Mouse (Mus musculus) adrenal gland, postnatal 36 days (tissue): ENCODE data around the gene Tmem208. TPM values are rescaled to one million over a fixed set of nuclear protein-coding genes. Genes with fewer than 3 reads are reported as not detected.
A peak's percentile ranks its signal among the peaks of the same experiment; 100 is the strongest.

Experiments used
- DNase-seq, 2 experiments: peaks; one replicate each; pipeline ENCODE4 v3.0.0; 2021; ENCODE audit warnings: mixed read lengths in 1 of 2
- microRNA-seq: library from miRNA; unstranded; fragments of <30 nt; microRNA quantifications from one replicate; pipeline ENCODE4 v1.2.0, GENCODE M21; 2021
- total RNA-seq, 2 experiments: library from RNA; stranded (reverse); gene quantifications; 2 replicates each; pipeline ENCODE4 v1.2.3; 2021

Gene Tmem208
- total RNA-seq, 2 experiments from 2014 or later: 61.5 to 67.0 TPM

DNA sequence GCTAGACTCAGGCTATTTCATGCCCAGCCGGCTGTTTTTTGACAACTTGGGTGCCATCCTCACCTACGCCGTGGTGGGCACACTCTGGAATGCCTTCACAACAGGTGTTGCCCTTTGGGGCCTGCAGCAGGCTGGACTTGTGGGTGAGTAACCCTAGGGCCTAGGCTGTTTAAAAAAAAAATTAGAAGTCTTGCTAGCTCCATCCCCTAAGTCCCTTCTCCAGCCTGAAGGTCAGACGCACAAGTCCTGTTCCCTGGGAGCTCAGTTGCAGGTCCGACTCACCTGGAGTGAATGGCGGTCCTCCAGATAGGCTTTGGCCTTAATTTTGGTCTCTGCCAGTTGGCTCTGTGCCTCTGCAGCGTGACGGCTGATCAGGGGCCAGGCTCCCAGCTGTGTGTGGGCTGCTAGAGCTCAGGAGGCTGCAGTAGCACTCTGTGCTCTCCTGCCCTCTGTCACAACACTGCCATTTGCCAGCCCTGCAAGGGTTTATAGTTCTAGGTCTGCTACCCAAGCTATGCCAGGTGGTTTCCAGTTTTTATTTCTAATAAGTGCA lies 27.5 kb downstream of the Tmem208 start:
- DNase-seq: no peak

DNA sequence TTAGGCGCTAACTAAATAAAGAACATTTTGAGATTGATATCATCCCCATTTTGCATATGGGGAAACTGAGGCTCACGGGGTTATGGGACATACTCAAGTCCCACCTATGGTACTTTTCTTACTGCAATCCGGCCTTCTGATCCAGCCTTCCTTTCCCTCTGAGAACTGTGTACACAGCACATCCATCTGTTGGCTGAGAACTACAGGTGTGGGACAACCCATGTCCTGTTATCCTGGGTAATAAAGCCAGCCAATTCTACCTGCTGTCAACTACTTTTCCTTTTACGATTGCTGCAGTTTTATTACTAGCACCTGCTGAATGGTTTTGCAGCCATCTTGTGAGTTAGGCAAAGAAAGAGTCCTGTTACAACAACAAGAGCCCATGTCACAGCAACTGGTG lies 28.4 kb downstream of the Tmem208 start:
- no peak for DNase-seq

DNA sequence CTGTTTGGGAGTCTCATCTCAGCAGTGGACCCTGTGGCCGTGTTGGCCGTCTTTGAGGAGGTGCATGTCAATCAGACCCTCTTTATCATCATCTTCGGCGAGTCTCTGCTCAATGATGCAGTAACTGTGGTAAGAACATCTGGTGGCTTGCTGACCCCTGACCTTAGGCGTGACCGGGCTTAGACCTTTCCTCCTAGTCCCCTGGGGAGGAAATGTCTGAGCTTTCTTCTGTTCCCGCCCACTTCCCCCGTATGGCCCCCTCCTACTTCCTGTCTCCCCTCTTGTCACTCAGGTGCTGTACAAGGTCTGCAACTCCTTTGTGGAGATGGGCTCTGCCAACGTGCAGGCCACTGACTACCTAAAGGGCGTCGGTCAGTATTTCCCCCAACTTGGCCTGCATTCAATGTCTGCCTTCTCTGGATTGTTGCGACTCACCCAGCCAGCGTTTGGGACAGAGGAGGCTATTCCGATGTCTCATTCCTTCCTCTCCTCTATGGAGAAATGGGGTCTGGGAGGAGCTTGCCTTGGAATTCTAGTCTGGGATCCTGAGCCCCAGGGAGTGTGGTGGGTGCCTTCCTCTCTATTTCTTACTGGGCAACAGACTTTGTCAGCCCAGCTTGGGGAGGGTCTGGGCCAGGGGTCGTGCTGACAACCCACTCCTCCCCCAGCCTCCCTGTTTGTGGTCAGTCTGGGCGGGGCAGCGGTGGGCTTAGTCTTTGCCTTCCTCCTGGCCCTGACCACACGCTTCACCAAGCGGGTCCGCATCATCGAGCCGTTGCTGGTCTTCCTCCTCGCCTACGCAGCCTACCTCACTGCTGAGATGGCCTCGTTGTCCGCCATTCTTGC lies 29.2 kb downstream of the Tmem208 start:
- DNase-seq: peak in 1 of 2 experiments; percentile 40

DNA sequence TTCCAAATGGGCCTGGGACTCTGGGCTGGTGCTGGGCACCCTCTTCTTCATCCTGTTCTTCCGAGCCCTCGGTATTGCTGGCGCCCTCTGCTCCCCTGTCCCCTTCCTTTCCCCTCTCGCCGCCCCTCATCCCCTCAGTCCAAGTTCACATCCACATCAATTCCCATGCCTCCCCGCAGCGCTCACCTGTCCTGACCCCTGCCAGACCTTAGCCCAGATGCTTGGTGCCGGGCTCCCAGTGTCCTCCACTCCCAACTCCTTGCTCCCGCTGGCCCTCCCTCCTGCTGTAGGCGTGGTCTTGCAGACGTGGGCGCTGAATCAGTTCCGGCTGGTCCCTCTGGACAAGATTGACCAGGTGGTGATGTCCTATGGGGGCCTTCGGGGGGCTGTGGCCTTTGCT lies 30.5 kb downstream of the Tmem208 start:
- no peak for DNase-seq

DNA sequence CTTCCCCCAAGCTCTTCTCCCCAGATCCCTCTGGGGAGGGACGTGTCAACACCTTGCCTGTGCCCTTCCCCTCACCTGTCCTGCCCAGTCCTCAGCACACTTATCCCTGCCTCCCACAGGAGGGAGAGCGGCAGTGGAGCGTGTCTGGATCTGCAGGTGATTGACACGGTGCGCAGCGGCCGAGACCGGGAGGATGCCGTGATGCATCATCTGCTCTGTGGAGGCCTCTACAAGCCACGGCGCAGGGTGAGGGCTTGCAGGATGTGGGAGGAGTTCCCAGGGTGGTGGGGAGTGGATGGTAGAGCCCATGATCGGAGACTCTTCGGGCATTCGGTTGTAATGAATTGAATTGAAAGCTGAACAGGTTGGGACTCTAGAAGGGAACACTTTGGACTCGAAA lies 33.1 kb downstream of the Tmem208 start:
- DNase-seq: no peak

DNA sequence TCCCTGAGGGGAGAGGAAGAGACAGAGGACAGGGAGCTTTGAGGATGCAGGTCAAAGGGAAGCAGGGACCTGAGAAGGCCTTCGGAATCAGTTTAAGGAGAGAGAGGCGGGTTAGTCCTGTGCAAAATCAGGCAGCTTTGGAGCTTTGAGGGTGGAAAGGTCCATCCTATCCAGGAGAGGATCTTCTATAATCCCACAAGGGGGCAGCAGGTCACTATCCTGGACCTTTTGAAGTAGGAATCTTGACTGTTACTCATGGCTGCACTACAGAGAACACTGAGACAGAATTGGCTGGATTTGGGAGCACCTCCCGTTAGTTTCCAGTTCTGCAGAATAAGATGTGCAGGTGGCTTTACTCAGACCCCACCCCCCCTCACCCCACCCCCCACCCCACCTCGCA lies 33.5 kb downstream of the Tmem208 start:
- DNase-seq: no peak

DNA sequence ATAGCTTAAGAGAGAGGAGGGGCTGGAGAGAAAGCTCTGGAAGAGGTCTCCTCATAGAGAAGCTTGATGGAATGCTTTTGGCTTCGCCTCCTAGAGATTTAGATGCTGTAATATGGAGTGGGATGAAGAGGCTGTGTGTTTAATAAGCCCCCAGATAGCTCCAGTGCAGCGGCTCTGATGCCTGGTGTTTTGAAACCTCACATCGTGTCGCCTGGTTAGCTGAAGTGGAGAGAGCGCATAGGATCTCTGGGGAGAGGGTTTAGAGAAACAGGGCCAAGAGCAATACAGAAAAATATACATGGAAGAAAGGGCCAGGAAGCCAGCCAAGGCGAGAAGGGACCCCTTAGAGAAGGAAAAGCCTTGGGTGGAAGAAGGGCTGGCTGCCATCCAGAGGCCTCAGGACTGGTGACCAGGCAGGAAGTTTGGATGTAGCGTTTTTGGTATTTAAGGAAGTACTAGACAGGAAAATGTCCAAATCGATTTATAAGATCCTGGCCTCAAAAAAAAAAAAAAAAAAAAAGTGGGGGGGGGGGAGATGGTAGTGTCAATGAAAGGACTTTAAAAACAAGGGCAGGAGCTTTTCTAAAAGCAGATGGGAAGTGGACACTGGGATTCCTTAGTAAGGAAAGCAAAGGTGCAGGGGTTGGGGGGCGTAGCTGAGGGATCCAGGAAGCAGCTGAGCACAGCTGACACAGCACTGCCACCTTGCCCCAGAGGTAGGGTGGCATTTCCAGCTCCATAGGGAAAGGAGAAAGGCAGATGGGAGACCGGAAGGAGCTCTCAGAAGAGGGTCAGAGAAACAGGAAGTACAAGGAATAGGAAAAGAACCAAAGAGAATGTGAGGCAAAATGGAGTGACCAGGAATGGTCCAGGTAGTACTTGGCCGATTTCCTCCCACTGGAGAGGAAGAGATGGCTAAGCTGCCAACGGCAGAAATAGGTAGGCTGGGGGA lies 35.9 kb downstream of the Tmem208 start:
- peak; percentile 38 to 62 for DNase-seq

DNA sequence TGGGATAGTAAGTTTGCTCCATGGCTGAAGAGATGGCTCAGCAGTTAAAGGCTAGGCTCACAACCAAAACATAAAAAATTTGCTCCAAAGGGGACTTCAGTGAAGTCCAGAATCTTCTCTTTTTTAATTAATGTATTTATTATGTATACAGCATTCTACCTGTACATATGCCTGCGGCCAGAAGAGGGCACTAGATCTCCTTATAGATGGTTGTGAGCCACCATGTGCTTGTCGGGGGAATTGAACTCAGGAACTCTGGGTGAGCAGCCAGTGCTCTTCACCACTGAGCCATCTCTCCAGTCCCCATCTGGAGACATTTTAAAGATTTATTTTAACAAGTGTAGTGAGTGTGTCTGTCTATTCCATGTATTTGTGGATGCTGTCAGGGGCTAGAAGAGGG lies 41.0 kb downstream of the Tmem208 start:
- peak in 1 of 2 experiments; percentile 41 for DNase-seq

DNA sequence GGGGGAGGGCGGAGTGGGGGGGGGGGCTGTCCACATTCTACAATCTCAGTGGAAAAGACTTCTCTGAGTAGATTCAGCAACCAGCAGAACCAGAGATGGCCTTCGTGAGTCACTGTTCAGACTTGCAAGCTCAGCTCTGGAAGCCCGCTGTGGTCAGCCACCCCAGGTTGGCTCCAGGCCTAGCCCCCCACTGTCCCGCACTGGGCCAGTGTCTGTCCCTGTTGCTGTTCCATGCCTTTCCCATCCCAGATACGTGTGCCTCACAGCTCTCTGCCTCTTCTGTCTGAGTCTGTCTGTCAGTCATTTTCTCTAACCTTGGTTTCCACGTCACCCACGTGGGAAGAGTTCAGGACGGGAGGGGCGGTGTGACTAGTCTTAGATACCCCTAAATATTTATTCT lies 46.3 kb downstream of the Tmem208 start:
- peak; percentile 57 to 71 for DNase-seq

DNA sequence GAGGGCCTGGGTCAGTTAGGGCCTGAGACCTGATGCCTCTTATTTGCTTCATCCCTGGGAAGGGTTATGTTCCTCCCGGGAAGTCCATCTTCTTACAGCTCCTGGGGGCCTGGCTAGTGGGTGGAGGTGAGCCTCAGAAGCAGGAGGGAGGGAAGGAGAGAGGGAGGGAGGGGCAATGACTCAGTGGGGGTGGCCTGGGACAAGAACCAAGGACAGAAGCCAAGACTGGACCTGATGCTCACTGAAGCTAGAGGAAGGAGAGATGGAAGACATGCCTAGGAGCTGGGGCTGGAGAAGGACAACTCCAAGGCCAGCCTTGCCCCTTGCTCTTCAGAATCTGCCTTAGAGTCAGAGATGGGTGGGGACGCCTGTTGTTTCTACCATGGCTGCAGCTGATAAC lies 46.9 kb downstream of the Tmem208 start, which contains the start of gene Plekhg4:
TSS of gene Plekhg4 (plus strand) at position 243 of the 400 bp plus-strand sequence.
- peak; percentile 71 to 80 for DNase-seq

DNA sequence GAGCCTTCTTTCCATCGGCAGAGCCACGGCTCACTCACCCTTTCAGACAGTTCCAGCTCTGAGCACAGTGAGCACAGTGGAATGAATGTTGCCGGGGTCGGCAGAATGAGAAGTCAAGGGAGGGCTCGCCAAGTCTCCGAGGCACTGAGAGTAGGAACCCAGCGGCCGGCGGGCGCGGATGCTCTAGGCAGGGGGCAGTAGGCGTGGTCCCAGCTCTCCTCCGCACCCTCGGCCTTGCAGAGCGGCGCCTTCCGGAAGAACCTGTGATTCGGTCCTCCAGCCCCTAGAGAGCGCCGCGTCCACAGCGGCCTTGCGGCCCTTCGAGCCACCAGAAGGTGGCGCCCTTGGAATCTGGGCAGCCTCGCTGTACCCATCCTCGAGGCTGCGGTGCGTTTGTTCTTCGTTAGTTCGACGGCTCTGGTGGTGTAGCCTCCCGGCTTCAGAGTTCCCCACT lies 48.4 kb downstream of the Tmem208 start:
- DNase-seq: peak in 1 of 2 experiments; percentile 23

DNA sequence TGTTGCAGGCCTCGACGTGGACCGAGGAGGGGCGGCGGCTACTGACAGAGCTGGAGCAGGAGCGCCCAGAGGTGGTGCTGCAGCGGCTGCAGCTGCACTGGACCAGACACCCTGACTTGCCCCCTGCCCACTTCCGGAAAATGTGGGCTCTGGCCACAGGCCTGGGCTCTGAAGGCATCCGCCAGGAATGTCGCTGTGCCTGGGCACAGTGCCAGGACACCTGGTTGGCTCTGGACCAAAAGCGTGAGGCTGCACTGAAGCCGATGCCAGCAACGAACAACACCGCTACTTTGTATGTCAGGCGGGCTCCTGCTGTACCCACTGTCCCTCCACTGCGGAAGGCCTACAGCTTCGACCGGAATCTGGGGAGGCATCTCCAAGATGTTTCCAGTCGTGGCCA lies 52.5 kb downstream of the Tmem208 start:
- peak; percentile 39 to 46 for DNase-seq

DNA sequence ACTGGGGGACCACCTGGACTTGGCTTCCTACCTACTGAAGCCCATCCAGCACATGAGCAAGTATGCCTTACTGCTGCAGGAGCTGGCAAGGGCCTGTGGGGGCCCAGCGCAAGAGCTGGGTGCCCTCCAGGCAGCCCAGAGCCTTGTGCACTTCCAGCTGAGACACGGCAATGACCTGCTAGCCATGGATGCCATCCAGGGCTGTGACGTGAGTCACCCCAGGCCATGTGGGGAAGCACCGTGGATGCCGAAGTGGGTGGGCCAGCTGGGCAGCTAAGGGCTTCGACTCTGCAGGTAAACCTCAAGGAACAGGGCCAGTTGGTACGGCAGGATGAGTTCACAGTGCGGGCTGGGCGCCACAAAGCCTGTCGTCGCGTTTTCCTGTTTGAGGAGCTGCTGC lies 54.2 kb downstream of the Tmem208 start:
- peak in 1 of 2 experiments; percentile 55 for DNase-seq

DNA sequence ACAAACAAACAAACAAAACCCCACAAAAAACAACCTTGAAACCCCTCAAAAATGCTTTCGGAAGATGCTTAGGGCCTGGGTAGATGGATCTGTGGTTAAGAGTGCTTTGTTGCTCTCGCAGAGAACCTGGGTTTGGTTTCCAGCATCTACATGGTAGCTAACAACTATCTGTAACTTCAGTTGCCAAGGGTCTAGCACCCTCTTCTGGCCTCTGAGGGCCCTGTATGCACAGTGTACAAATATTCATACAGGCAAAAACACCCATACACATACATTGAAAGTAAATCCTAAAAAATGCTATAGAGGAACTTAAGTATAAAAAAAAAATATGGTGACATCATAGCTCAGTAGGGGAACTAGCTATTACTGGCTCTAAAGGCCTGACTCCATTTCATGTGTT lies 57.9 kb downstream of the Tmem208 start:
- no peak for DNase-seq

Small RNAs within 50 kb of the gene (microRNA-seq; reads per million reads assigned to microRNA genes)
- gene Gm27320: not detected
- gene Mir328: 2,689 reads per million, percentile 89 among the genes with 10 or more reads in this experiment

Other genes with a start within 250 kb of the Tmem208 start
- under 1 TPM in 1 of 2 experiments, not detected in 1; 0.73 TPM for gene Ces3b, start 242.6 kb upstream of the Tmem208 start, total RNA-seq
- not detected for gene Ces4a, start 194.6 kb upstream of the Tmem208 start, total RNA-seq
- gene Cbfb, start 155.7 kb upstream of the Tmem208 start, total RNA-seq: 100 to 1,000 TPM in 1 of 2 experiments, 10 to 100 TPM in 1; 74.1 to 104 TPM
- gene D230025D16Rik, start 101.2 kb upstream of the Tmem208 start, total RNA-seq: 10 to 100 TPM; 23.7 to 27.2 TPM
- 1 to 10 TPM; 2.7 to 3.0 TPM for gene B3gnt9, start 71.2 kb upstream of the Tmem208 start, total RNA-seq
- 10 to 100 TPM; 15.3 to 17.9 TPM for gene Tradd, start 61.7 kb upstream of the Tmem208 start, total RNA-seq
- 1 to 10 TPM; 3.3 to 3.6 TPM for gene Fbxl8, start 61.7 kb upstream of the Tmem208 start, total RNA-seq
- gene Hsf4, start 56.6 kb upstream of the Tmem208 start, total RNA-seq: 1 to 10 TPM; 1.3 to 1.6 TPM
- 1 to 10 TPM; 5.5 TPM for gene Nol3, start 50.2 kb upstream of the Tmem208 start, total RNA-seq
- gene 4931428F04Rik, start 36.5 kb upstream of the Tmem208 start, total RNA-seq: 1 to 10 TPM; 2.4 to 2.8 TPM
- gene Exoc3l, start 30.3 kb upstream of the Tmem208 start, total RNA-seq: 10 to 100 TPM; 19.8 to 22.0 TPM
- gene E2f4, start 28.7 kb upstream of the Tmem208 start, total RNA-seq: 10 to 100 TPM; 36.6 to 49.5 TPM
- 1 to 10 TPM; 3.7 to 7.8 TPM for gene Elmo3, start 20.8 kb upstream of the Tmem208 start, total RNA-seq
- 1 to 10 TPM; 3.4 to 6.1 TPM for gene Lrrc29, start 76 bp upstream of the Tmem208 start, total RNA-seq
- 10 to 100 TPM; 11.9 to 14.4 TPM for gene Fhod1, start 21.6 kb downstream of the Tmem208 start, total RNA-seq
- gene Slc9a5, start 22.5 kb downstream of the Tmem208 start, total RNA-seq: under 1 TPM; 0.76 to 0.99 TPM
- gene Plekhg4, start 46.9 kb downstream of the Tmem208 start, total RNA-seq: 1 to 10 TPM in 1 of 2 experiments, under 1 TPM in 1; 0.23 to 1.4 TPM
- gene Kctd19, start 87.1 kb downstream of the Tmem208 start, total RNA-seq: not detected
- gene Lrrc36, start 87.2 kb downstream of the Tmem208 start, total RNA-seq: 1 to 10 TPM; 2.4 to 2.8 TPM
- gene Tppp3, start 145.2 kb downstream of the Tmem208 start, total RNA-seq: 10 to 100 TPM; 23.6 to 36.2 TPM
- 10 to 100 TPM; 16.0 to 17.7 TPM for gene Zdhhc1, start 170.5 kb downstream of the Tmem208 start, total RNA-seq
- gene Hsd11b2, start 192.4 kb downstream of the Tmem208 start, total RNA-seq: under 1 TPM; 0.23 to 0.66 TPM
- gene Atp6v0d1, start 239.7 kb downstream of the Tmem208 start, total RNA-seq: 100 to 1,000 TPM; 115 to 120 TPM